Mouse (Mus musculus) right cerebral cortex, postnatal 25 days (tissue): ENCODE measurements at regions not wholly inside any gene's neighbourhood (a gene's known extent, or its start where the extent isn't known, plus 50 kb on each side); places are given as distances from the start of the nearest gene placed in this dataset.
A peak's percentile ranks its signal among the peaks of the same experiment; 100 is the strongest.

Source experiments
- DNase-seq: peaks from one replicate; pipeline ENCODE4 v3.0.0; 2022

GRCm38 (mm10) chr2:34111286-34111685 lies 223.5 kb upstream of the Mvb12b start:
- DNase-seq: no peak

GRCm38 (mm10) chr2:34110582-34110981 lies 222.8 kb upstream of the Mvb12b start:
- DNase-seq: no peak

DNA sequence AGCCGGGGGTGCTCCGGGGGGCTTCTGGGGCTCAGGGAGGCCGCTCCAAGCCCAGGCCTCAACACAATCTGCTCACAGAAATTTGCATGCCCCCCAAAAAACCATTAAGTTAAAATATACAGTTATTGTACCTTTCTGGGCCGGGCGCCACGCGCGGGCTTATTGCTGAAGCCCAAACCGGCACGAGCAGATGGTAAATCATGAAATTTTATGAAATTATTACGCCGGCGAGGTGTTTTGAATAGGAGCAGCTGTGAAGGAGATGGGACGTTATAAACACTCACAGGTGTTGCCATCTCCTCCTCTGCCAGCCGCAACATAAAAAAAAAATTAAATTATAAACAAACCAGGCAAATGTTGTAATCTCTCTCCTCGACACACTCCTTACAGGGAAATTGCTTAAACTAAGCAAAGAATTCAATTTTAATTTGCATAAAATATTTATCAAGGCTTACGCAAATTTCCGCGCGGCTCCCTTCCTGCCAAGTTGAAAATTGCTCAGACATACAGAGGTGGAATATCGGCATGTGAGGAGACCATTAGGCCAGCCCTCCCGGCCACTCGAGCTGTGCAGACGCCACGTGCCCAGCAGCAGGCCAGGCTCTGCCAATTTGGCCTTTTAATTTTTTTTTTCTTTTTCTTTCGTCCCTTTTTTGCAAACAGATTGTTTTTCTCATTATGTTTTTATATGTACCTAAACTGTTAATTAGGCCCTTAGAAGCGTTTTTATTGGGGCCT lies 220.0 kb upstream of the Mvb12b start:
- DNase-seq: peak; percentile 45

GRCm38 (mm10) chr2:34106837-34107565 lies 219.3 kb upstream of the Mvb12b start:
- no peak for DNase-seq

- no peak for DNase-seq
These were observed 218.5 kb upstream of the Mvb12b start for GRCm38 (mm10) chr2:34106245-34106644.

DNA sequence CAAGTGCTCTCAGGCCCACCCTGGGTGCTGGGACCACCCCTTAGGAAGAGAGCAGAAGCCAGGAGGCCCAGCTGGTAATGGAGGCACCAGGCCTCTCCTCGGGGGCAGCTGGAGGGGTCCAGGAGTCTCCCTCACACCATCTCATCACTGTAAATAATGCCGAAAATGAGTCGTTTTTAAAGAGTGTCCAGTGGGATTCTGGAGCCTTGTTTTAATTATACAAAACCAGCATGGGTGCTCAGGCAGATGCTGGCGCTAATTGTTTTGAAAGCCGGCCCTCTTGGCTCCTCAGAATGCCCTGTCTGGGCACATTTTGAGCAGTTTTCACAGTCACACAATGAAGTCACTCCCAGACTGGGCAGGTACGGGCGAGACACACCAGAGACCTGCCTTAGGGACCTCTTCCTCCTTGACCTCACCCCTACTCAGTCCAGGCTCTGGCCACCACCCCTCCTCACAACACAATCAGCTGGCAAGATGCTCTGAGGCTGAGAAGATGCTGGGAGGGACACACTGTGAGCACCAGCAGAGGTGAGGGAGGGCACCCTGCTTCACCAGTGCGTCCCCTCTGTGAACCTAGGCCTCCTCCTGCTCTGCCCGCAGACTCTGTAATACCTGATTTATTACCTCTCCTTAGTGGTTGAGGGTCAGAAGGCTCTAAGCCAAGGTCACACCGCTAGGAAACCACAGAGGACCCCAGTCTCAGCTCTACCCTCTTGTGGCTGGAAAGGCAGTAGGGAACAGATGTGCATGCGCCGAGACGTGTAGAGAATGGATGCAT lies 217.7 kb upstream of the Mvb12b start:
- no peak for DNase-seq

- DNase-seq: no peak
These were observed 210.3 kb upstream of the Mvb12b start for GRCm38 (mm10) chr2:34098004-34098547.

GRCm38 (mm10) chr2:34096561-34096960 lies 208.8 kb upstream of the Mvb12b start:
- DNase-seq: no peak

DNA sequence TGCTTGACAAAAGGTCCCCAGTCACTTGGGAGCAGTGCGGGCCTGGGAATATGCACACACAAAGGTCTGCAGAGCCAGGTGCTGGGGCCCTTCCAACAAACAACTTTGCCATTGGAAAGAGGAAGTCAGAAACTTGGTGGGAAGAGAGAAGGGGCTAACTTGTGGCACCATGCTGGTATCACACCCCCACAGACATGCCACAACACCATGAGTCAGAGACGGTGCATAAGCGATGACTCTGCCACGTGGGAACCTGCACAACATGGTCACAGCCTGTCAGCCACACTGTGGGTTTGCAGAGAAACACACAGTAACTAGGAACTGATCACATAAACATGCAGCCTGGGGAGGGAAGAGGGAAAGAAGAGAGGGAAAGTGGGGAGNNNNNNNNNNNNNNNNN lies 201.1 kb upstream of the Mvb12b start:
- DNase-seq: peak; percentile 12

DNA sequence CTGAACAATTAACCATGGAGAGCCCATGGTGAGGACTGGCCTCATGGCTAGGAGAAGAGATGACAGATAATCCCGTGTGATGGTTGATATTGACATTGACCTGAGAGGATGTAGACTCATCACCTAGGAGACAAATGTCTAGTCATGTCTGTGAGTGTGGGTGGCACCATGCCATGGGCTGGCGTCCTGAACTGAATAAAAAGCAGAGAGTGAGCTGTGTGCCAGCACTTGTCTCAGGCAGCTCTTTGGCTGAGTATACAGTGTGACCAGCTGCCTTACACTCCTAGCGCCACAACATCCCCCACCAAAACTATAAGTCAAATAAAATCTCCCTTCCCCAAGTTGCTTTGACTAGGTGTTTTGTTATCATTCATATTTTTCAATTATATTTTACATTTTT lies 198.4 kb upstream of the Mvb12b start:
- DNase-seq: no peak

DNA sequence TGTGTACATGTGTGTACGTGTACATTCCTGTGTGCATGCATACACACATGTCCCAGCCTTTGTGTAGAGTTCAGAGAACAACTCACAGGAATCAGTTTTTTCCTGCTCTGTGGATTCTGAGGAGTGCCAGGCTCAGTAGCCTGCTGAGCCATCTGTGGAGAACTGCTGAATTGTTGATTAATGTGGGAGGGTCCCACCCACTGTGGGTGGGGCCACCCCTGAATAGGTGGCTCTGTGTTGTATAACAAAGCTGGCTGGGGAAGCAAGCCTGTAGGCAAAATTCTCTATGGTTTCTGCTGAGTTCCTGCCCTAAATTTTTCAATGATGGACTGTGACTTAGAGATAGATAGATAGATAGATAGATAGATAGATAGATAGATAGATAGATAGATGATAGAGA lies 196.8 kb upstream of the Mvb12b start:
- peak; percentile 21 for DNase-seq

DNA sequence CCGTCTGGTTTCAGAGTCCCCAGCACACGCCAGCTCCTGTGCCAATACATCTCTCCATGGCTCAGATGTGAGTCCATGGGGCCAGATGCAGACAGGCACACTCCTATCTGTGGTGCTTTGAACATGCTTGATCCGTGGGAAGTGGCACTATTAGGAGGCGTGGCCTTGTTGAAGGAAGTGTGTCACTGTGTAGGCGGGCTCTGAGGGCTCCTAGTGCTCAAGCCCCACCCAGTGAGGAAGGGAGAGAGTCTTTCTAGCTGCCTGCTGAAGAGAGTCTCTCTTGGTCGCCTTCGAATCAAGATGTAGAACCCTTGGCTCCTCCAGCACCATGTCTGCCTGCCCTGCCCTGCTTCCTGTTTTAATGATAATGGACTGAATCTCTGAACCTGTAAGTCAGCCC lies 194.7 kb upstream of the Mvb12b start:
- no peak for DNase-seq

DNA sequence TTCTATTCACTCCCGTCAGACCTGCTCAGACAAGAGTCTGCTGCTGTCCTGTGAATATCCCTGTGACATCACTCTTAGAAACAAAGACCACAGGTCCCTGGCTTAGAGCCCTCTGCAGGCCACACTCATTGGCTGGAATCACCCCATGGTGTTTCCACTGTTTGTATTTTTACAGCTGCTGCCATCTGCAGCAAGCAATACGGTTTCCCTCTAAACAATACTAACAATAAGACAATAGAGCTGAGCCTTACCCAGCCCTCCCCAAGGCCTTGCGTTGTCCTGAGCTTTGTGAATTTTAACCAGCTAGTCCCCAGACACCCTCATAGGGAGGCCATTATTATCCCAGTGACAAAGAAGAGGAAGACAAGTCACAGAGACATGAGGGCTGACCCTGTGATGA lies 192.4 kb upstream of the Mvb12b start:
- DNase-seq: no peak

DNA sequence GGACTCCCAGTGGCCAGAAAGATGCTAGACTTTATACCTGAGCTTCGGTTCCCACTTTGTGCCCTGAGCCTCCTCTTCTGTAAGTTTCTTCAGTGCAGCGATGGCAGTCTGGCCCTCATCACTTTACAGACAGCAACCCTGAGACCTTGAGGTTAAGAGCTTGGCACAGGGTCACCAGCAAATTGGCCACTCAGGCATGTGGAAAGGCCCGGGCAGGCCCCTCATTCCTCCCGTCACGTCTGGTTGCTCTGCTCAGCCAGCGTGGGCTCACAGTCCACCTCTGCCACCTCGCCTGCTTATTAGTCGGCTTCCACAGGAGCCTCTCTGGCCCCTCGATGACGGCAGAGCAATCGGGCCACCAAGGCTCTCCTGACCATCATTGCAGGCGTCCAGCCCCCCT lies 191.5 kb upstream of the Mvb12b start:
- no peak for DNase-seq

GRCm38 (mm10) chr2:34078875-34079262 lies 191.1 kb upstream of the Mvb12b start:
- DNase-seq: no peak

- no peak for DNase-seq
These were observed 190.6 kb upstream of the Mvb12b start for GRCm38 (mm10) chr2:34078248-34078874.

- DNase-seq: no peak
These were observed 188.6 kb upstream of the Mvb12b start for GRCm38 (mm10) chr2:34076346-34076745.

GRCm38 (mm10) chr2:34074066-34074465 lies 186.3 kb upstream of the Mvb12b start:
- DNase-seq: no peak

DNA sequence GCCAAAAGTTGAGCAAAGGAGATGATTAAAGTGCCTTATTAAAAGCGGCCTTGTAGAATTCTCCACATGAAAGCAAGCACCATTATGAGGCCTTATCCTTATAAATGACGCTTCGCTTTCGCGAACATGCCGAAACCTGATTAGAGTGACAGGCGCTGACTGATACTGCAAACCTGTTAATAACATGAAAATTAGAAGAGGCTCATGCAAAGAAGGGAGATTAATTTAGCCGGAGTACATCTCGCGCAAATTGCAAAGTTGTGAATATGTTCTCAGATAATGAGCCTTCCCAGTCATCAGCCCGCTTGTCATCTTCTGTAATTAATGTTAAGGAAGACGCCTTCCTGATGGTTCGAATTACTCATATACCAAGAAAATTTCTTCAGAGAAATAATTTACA lies 177.8 kb upstream of the Mvb12b start:
- DNase-seq: no peak

GRCm38 (mm10) chr2:34065090-34065489 lies 177.3 kb upstream of the Mvb12b start:
- DNase-seq: no peak

GRCm38 (mm10) chr2:34056552-34056951 lies 168.8 kb upstream of the Mvb12b start:
- DNase-seq: no peak

DNA sequence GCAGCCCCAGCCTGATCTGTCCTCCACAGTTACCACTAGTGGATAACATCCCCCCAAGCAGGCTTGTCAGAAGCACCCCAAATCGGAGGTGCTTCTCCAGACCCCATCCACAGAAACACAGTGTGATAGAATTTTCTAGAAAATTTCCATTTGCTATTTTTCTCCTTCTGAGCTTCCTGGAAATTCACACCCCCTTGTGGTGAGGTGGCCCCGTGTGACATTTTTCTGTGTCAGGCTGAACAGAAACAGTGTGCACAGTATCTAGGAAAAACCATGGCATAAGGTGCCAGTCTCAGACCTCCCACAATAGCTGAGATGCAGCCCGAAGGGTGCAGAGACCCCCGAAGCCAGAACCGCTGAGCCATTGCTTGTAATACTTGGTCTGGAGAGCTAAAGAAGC lies 155.3 kb upstream of the Mvb12b start:
- DNase-seq: no peak

- no peak for DNase-seq
These were observed 154.6 kb upstream of the Mvb12b start for GRCm38 (mm10) chr2:34042336-34042735.
